Mouse (Mus musculus): ENCODE results near the gene Kcnma1. TPM values are rescaled to one million over a fixed set of nuclear protein-coding genes. Genes with fewer than 3 reads are reported as not detected.

The Kcnma1 gene
- total RNA-seq, 2 experiments from 2014 or later, result 32.4 to 53.7 TPM

DNA sequence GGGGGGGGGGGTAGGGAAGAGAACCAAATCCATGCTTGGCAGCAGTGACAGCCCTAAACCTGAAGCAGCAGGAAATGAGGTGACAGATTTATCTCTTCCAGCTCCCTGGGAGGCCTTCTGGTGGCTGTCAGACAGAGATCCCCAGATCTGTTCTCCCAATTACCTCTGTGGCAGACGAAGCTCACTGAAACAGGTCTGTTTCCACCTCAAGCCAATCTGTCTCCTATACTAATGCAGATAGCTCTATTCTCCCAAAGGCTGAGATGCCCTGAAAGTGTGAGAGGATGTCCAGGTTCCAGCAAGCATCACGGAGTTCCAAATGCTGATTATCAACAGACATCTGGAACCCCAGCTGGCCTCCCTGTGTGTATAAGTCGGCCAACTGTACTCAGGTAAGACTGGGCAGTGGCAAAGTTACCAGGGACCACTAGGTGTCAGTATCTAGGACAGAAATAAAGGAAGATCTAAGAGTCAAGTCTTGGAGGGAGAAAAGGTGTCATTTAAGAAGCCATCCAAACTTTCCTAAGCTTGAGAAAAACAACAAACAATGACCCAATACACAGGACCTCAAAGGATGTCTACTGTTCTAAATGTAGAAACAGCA lies 329.7 kb downstream of the Kcnma1 start:
- DNase-seq, result no peak

GRCm38 (mm10) chr14:23682758-23683157 lies 331.5 kb downstream of the Kcnma1 start:
- no peak for DNase-seq

DNA sequence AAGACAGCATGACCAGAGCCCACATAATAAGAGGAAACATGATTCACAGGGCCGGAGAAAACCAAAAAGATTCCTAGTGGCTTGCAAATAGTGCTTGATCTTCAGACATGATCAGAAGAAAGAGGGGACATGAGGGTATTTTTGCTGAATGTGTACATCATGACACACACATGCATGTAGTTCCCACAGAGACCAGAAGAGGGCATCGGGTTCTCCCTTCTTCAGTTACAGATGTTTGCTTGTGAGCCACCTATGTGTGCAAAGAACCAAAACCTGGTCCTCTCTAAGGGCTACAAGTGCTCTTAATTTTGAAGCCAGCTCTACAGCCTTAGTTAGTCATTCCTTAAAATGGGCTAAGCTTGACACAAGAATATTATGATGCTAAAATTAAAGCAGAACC lies 334.9 kb downstream of the Kcnma1 start:
- no peak for DNase-seq

GRCm38 (mm10) chr14:23666420-23666819 lies 347.9 kb downstream of the Kcnma1 start:
- DNase-seq, result no peak

DNA sequence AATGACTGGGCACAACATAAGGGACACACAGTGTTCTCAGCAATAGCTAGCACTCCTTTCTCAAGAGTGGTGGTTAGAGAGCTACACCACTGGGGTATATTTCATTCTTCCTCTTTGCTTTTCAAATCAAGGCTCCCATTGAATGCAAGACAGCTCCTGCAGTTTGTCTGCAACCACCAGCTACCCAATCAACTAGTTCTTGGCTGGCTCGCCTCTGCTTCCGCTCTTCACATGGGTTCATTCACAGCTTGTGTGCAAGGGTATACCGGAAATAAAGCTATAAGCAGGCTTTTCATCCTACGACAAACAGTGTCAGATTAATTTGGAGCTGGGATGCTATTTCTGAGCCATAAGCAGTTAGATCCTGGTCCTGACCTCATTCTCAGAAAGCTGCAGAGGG lies 362.6 kb downstream of the Kcnma1 start:
- DNase-seq, result no peak

DNA sequence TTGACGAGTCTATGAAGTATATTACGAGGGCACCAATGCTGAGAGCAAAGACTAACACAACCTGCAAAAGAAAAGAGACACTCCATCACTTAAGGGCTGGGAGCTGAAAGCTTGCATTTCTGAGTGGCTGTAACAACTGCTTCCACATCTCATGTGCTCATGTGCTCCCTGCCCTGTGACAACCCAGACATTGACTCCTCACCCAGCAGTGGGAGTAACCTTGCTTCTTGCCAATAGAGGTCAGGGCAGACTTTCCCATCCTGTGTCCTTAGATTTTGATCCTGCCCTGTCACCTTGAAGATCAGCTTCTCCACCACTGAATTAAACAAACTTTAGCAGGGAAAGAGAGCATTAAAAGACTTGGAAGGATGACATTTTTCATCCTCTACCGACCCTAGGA lies 364.2 kb downstream of the Kcnma1 start:
- no peak for DNase-seq

GRCm38 (mm10) chr14:23645361-23646063 lies 368.8 kb downstream of the Kcnma1 start:
- no peak for DNase-seq

DNA sequence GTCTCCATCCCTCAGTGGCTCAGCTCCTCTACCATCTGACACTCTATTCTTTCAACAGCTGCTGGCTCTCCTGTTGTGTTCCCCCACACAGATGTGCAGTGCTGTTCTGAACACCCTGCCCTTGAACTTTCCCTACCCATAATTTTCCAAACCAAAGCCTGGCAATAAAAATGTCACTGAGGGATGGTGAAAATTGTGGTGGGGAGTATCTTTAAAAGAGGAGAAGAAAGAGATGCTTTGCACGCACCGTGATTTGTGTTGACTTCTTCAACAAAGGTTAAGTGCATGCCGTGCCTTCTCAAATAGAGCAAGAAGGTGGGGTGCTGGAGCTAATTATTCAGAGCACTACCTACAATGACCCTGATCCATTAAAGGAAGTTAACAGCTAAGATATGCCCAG lies 371.1 kb downstream of the Kcnma1 start:
- DNase-seq, result no peak

DNA sequence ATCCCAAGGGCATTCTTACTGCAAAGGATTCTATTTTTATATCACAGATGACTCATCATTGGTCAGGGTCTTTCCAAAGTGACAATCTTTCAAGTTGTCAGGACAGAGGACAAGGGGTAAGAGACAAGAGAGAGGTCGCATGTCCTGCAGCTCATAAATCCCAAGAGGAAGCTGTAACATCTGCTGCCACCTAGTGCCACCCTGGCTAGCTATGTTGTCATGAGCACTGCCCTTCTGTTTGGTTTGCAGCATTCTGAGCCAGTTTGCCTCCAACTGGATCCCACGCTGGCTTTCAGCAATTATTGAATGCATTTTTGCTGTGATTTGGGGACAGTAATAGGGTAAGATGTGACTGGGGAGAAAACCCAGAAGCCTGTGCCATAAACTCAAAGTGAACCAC lies 373.6 kb downstream of the Kcnma1 start:
- no peak for DNase-seq

- DNase-seq, result no peak
Measured at GRCm38 (mm10) chr14:23638078-23638695, 376.1 kb downstream of the Kcnma1 start.

DNA sequence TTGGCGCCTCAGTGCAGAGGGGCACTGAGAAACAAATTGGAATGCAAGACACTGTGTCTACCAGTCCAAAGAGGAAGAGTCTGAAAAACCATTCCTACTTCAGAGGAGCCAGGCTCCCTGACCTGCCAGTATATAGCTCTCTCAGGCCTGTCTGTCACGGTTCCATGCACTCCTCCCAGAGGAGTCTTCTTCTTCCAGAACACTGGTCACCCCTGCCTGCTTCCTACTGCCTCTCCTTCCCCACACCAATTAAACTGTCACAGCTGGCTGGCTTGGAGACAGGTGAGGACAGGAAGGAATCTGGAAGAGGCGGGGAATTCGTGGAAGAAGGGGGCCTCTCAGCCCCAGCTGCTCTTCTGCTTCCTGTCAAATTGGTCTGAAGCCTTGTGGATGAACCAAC lies 378.4 kb downstream of the Kcnma1 start:
- DNase-seq, result no peak

- no peak for DNase-seq
Measured at GRCm38 (mm10) chr14:23633011-23633595, 381.2 kb downstream of the Kcnma1 start.

GRCm38 (mm10) chr14:23626925-23627324 lies 387.4 kb downstream of the Kcnma1 start:
- DNase-seq, result no peak

- no peak for DNase-seq
Measured at GRCm38 (mm10) chr14:23626114-23626513, 388.2 kb downstream of the Kcnma1 start.

GRCm38 (mm10) chr14:23625436-23625835 lies 388.9 kb downstream of the Kcnma1 start:
- DNase-seq, result no peak

DNA sequence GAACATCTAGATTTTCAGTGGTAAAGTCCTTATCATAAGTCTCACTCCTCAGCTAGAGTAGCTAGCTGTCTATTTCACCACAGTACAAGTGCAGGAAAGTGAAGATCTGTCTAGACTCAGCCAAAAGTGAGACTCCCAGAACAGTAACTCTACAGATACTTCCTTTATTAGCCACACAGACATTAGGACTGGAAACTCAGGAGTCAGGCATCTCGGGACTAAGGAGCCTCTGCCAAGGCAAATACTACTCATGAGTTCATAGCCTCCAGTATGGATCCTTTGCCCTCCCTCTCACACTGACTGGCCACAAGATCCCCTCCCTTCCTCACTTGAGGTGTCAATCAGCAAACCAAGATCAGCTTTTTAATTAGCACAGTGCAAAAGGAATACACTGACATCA lies 389.8 kb downstream of the Kcnma1 start:
- no peak for DNase-seq

GRCm38 (mm10) chr14:23620685-23621084 lies 393.6 kb downstream of the Kcnma1 start:
- no peak for DNase-seq

DNA sequence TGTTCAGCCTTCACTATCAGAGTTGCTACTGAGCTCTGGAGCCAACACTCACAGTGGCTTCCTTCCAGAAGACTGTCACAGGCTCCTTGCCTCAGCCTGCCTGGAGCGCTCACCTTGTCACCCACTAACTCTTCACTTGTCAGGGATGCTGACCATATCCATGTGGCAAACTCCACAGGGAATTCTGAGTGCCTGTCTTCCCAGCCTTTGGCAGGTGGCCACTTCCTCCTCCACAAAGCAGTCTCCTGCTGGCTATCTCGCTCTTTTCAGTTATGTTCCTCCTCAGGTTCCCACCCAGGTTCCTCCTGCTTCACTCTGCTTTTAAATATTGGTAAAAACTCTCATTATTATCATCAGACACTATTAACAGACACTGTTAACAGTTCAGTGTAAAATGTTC lies 395.3 kb downstream of the Kcnma1 start:
- DNase-seq, result no peak

- DNase-seq, result no peak
Measured at GRCm38 (mm10) chr14:23618081-23618480, 396.2 kb downstream of the Kcnma1 start.

DNA sequence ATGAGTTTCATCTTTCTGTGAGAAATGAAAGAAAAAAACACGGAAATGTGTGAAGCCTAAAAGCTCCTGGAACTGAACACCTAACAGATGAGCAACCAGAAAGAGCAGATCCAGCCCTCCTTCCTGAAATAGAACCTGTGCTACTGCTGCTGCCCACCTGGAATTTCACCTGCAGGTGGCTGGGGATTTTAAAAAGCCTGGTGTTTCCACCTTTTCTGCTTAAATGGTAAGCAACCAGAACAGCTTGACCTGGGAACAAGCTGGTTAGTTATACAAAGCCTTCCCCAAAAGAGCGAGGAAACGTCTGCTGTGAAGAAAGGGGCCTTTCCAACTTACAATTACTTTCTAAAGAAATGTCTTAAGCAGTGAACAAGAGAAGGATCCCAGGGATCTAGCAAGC lies 404.2 kb downstream of the Kcnma1 start:
- DNase-seq, result no peak

- DNase-seq, result no peak
Measured at GRCm38 (mm10) chr14:23605740-23606139, 408.6 kb downstream of the Kcnma1 start.

DNA sequence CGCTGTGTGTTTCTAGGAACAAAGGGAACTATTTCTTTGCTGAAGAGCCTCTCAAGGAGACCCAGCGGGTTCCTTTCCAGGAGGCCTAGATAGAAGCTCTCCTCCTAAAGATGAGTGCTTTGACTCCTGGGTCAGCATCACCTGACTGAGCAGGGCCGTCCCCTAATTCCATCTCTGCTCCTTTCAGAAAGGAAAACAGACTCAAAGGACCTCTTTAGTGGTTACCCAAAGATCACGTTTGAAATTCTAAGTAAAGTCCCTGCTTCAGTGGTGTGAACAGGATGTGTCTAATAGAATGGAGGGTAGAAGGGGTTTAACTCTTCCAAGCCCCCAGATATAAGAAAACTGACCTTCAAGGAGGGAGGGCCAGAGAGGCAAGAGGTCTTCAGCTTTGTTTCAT lies 411.4 kb downstream of the Kcnma1 start:
- DNase-seq, result no peak

DNA sequence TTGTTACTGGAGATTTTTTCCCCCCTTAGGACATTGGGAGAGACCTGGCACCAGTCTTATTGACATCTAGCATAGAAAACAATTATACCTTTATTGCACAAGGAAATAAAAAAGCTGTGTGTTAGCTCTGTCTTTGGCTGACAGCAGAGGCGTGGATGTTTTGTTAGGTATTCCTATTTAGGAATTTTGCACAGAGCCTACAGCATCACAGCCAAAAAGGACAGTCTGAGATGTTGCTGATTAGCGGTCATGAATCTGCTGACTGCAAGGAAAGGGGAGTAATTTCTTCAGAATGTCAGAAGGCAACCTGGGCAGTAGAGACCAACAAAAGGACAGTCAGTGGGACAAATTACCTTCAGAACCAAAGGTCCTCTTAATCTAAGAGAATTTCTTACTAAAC lies 412.2 kb downstream of the Kcnma1 start:
- no peak for DNase-seq

All from gastrocnemius, postnatal 25 days (tissue).